Mouse (Mus musculus): ENCODE data around the gene Gm2030. TPM values are rescaled to one million over a fixed set of nuclear protein-coding genes. Genes with fewer than 3 reads are reported as not detected.

The Gm2030 gene
- polyA plus RNA-seq (2015; fragmentation: Illumina TruSeq; extraction: RNeasy Lipid Tissue Mini Kit (QIAGEN cat#74804); ENCODE audit: insufficient read depth, low replicate concordance) = not detected

DNA sequence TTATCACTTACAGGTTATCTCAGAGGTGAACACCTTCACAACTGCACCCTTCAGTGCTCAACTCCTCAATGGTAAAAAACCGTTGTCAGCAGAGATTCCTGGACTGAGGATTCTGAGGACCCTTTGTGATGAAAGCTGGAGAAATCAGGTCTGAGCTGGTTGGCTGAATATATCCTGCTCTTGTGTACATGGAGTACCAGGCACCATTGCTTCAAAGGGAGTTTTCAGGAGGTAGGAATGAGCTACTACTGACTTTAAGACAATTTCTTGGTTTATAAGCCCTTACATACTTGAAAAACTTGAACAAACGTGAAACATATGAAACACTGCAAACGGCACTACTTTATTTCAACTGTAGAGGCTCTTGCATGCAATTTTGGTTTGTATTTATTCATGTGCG lies at the start of gene Gm2030:
Gene Gm2030 (minus strand): TSS at position 101 of the 400 bp plus-strand sequence.

Other genes starting within 250 kb of the Gm2030 start
- not detected for gene Gm2012, start 78.7 kb downstream of the Gm2030 start, polyA plus RNA-seq (2015; fragmentation: Illumina TruSeq; extraction: RNeasy Lipid Tissue Mini Kit (QIAGEN cat#74804); ENCODE audit: insufficient read depth, low replicate concordance)
- not detected for gene Slx, start 235.5 kb upstream of the Gm2030 start, polyA plus RNA-seq (2015; fragmentation: Illumina TruSeq; extraction: RNeasy Lipid Tissue Mini Kit (QIAGEN cat#74804); ENCODE audit: insufficient read depth, low replicate concordance)